Mouse (Mus musculus) myocyte (in vitro differentiated cells): ENCODE results near the gene Tuba4a.
A peak's percentile ranks its signal among the peaks of the same experiment; 100 is the strongest.

Source experiments
- MYOD1 ChIP-seq, 3 experiments: IDR thresholded peaks; one replicate each; pipeline ENCODE4 v1.6.1; 2011; ENCODE audit warnings: control low read depth in 2 of 3, low read depth in 2 of 3, mild to moderate bottlenecking in 2 of 3, moderate library complexity in 1 of 3; ENCODE audit not compliant: insufficient read length in 2 of 3, control insufficient read depth in 1 of 3
- USF1 ChIP-seq: IDR thresholded peaks from one replicate; pipeline ENCODE4 v1.6.1; 2011; ENCODE audit warnings: low read depth, mild to moderate bottlenecking, control low read depth, moderate library complexity

- peak in 1 of 3 experiments; percentile 38 for TF ChIP-seq MYOD1 (IDR thresholded peaks at IDR 0.05; ENCODE audit: control insufficient read depth in 1 of 3, insufficient read length in 2 of 3, low read depth in 2 of 3)
- no peak for TF ChIP-seq USF1
Measured at GRCm38 (mm10) chr1:75248041-75248772, 28.5 kb upstream of the Tuba4a start.
